ENCODE assay signal across 16 mouse cellular contexts in the genomic region with DNA sequence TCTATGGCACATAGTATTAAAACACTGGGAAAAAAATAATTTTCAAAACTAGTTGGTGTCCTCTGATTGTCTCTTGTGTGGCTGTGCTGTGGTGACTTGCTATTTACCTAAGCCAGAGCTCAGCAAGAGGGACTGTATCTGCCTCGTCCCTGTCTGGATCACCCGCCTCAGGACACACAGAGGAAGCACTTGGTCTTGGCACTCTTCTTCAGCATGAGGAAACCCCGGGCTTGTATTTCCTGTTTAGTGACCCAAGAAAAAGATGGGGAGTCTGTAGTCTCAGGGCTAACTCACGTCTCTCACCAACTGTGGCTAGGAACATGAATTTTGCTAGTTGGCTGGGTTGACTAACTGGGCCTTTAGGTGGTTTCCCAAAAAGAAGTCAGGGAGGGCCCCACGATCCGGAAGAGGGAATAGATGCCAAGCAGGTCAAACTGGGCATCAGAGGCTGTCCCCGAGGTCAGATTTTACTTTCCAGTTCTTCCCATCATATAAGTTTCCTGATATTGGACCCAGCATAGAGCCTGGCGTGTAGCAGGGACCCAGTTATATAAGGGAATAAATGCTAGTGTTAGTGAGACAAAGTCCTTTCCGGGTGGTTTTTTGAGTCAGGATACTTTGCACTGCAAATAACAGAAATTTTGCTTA.
"Had no signal": no experiment of that assay in that cellular context is flagged by ENCODE, and none has a peak within 500 bp of the region (broad histone marks: within the 10 kb centered on the region; RNA-seq: fewer than 3 reads in every experiment).

No protein-coding gene starts in this region.

- H3K36me3 ChIP-seq: liver, embryonic 13.5 days; midbrain, embryonic 12.5 days; midbrain, embryonic 15.5 days; neural tube, embryonic 12.5 days; neural tube, embryonic 15.5 days; stomach, embryonic 15.5 days had no signal

- H3K27ac ChIP-seq: liver, embryonic 13.5 days; macrophage; midbrain, embryonic 12.5 days; midbrain, embryonic 15.5 days; neural tube, embryonic 12.5 days; neural tube, embryonic 15.5 days; stomach, embryonic 15.5 days had no signal

- H3K9me3 ChIP-seq: liver, embryonic 13.5 days; midbrain, embryonic 12.5 days; midbrain, embryonic 15.5 days; neural tube, embryonic 12.5 days; neural tube, embryonic 15.5 days; stomach, embryonic 15.5 days had no signal

- DNase-seq: kidney, adult 18-20 months; kidney, adult 9 months; kidney, postnatal 14 days; kidney, postnatal 4 days; liver, embryonic 13.5 days; lung, adult 2 months; lung, postnatal 14 days; spleen, adult 18-20 months; thymus, postnatal 36 days had no signal

- H3K27me3 ChIP-seq: midbrain, embryonic 12.5 days; midbrain, embryonic 15.5 days; neural tube, embryonic 12.5 days; neural tube, embryonic 15.5 days; stomach, embryonic 15.5 days had no signal

- H3K4me3 ChIP-seq: liver, embryonic 13.5 days; midbrain, embryonic 12.5 days; midbrain, embryonic 15.5 days; neural tube, embryonic 12.5 days; neural tube, embryonic 15.5 days; stomach, embryonic 15.5 days had no signal

- ATAC-seq: intestine, embryonic 16.5 days; midbrain, embryonic 15.5 days had no signal

- H3K4me1 ChIP-seq: neural tube, embryonic 12.5 days had no signal
